15 mouse cellular contexts compared by ENCODE assay signal in the genomic region with DNA sequence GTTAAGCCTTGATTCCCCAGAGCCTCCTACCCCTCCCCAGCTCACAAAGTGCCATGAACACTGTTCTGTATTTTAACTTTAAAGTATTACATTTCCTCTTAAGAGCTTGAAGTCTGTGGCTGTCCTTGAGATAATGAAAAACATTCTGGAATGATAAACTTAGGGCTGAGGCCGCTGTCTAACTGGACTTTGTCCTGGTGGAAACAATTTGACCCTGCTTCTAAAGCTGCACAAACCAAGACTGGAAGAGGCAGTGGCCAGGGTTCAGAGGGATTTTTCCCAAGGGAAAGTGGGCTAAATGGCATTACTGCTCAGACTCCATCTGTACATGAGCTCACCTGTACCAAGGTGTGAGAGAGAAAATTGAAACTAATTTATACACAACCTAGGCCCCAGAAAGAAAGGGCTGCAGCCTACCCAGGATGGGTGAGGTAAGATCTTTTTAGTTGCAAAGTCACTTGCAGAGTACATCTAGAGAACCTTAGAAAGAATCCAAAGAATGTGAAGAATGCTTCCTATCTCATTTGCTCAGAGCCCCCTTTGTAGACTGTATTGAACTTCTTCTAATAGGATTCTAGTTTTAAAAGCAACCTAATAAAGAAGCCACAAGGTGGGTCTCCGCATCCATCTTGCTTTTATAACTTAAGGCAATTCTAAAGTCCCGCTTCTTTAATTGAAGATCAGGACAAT. TPM values are rescaled to one million over a fixed set of nuclear protein-coding genes. Genes with fewer than 3 reads are reported as not detected.
DNase-seq lines count a peak whose midpoint lies in the region; ATAC-seq and TF ChIP-seq lines count a peak whose summit lies in the region.
"Had no signal": no experiment of that assay in that cellular context is flagged by ENCODE, and none has a peak within 500 bp of the region (broad histone marks: within the 10 kb centered on the region; RNA-seq: fewer than 3 reads in every experiment).

No protein-coding gene starts in this region.

- TF ChIP-seq CTCF in kidney, adult 2 months (conservative IDR thresholded peaks at IDR 0.05; ENCODE audit: insufficient read depth, insufficient read length, low read depth, low read length): no peak
- TF ChIP-seq CTCF in kidney, postnatal 0 days (IDR thresholded peaks at IDR 0.05; ENCODE audit: low read depth): no peak

- H3K9ac ChIP-seq in ES-E14 (ENCODE audit: insufficient read depth, low read depth, low read length, poor library complexity, severe bottlenecking): no peak overlapping the region
- no peak overlapping the region for H3K9ac ChIP-seq in kidney, postnatal 0 days (ENCODE audit: low read depth, low read length)
- H3K9ac ChIP-seq: forebrain, postnatal 0 days; midbrain, embryonic 15.5 days; neural tube, embryonic 15.5 days had no signal

- peak overlapping the region; percentile 52; the same call in 1 of the 2 replicates for H3K27ac ChIP-seq in kidney, adult 2 months (ENCODE audit: insufficient read depth, low read depth, low read length)
- peak overlapping the region; percentile 94 for H3K27ac ChIP-seq in ES-E14 (ENCODE audit: insufficient read depth, low read depth, low read length, poor library complexity, severe bottlenecking)
- no peak overlapping the region for H3K27ac ChIP-seq in kidney, postnatal 0 days
- H3K27ac ChIP-seq: hindbrain, postnatal 0 days; midbrain, embryonic 15.5 days; neural tube, embryonic 15.5 days had no signal

- no peak for ATAC-seq in kidney, postnatal 0 days (replicated peaks; ENCODE audit: low FRiP score, low read depth)
- no peak for ATAC-seq in monocyte, adult 5-6 weeks (replicated peaks; ENCODE audit: insufficient number of reproducible peaks, low FRiP score, low TSS enrichment, poor library complexity, severe bottlenecking)
- ATAC-seq: forebrain, postnatal 0 days; hindbrain, postnatal 0 days; midbrain, embryonic 15.5 days had no signal

- H3K36me3 ChIP-seq in kidney, adult 2 months (ENCODE audit: control insufficient read depth, insufficient read depth, low read length): peaks cover 1% of the 10 kb centered on the region; the same call in 1 of the 2 replicates
- no peaks in the 10 kb centered on the region; the same call in 1 of the 2 replicates for H3K36me3 ChIP-seq in ES-E14 (ENCODE audit: control insufficient read depth, insufficient read depth, low read length, poor library complexity, severe bottlenecking)
- no peaks in the 10 kb centered on the region for H3K36me3 ChIP-seq in kidney, postnatal 0 days (ENCODE audit: insufficient read depth, low read length)
- H3K36me3 ChIP-seq: midbrain, embryonic 15.5 days; neural tube, embryonic 15.5 days had no signal

- no peaks in the 10 kb centered on the region for H3K9me3 ChIP-seq in ES-E14 (ENCODE audit: control insufficient read depth, insufficient read depth, low read depth, low read length)
- no peaks in the 10 kb centered on the region for H3K9me3 ChIP-seq in kidney, postnatal 0 days (replicated peaks; ENCODE audit: low read length)
- H3K9me3 ChIP-seq: midbrain, embryonic 15.5 days; neural tube, embryonic 15.5 days had no signal

- DNase-seq in kidney, adult 2 months: peak; percentile 66
- no peak for DNase-seq in kidney, postnatal 4 days
- DNase-seq in ES-E14 (ENCODE audit: low read depth, low spot score): no peak
- DNase-seq in embryo, embryonic 10.5 days (ENCODE audit: low spot score): peak; percentile 13
- peak; percentile 7 for DNase-seq in kidney, postnatal 0 days (ENCODE audit: low spot score)
- no peak for DNase-seq in gastrocnemius, adult 18-20 months (ENCODE audit: low spot score)
- DNase-seq: cerebellum, adult 9-10 months; forebrain, postnatal 0 days; heart, adult 18-20 months; right cerebral cortex, postnatal 14 days had no signal

- TF ChIP-seq POLR2A in kidney, adult 2 months (IDR thresholded peaks at IDR 0.05; ENCODE audit: low read depth, low read length): no peak

- H3K4me2 ChIP-seq in kidney, postnatal 0 days (ENCODE audit: low read length): no peak overlapping the region
- H3K4me2 ChIP-seq: midbrain, embryonic 15.5 days; neural tube, embryonic 15.5 days had no signal

- in situ Hi-C loops in ES-E14 (cut with MboI; ENCODE audit: low sequenced_read_pairs in 2 of 2, unreplicated experiment in 2 of 2): no loop called here

- H3K4me1 ChIP-seq in kidney, adult 2 months (ENCODE audit: control insufficient read depth, insufficient read depth, low read length): peaks cover 2% of the 10 kb centered on the region; the same call in 1 of the 2 replicates
- H3K4me1 ChIP-seq in ES-E14 (ENCODE audit: control insufficient read depth in 2 of 2, insufficient read depth in 2 of 2, low read length in 2 of 2, poor library complexity in 1 of 2): peaks cover 2 to 3% of the 10 kb centered on the region in 2 experiments; a peak in 3 of 4 replicates
- no peaks in the 10 kb centered on the region for H3K4me1 ChIP-seq in kidney, postnatal 0 days (replicated peaks; ENCODE audit: insufficient read depth, low read length)
- H3K4me1 ChIP-seq: midbrain, embryonic 15.5 days; neural tube, embryonic 15.5 days had no signal

- no peaks in the 10 kb centered on the region for H3K27me3 ChIP-seq in kidney, adult 2 months (replicated peaks; ENCODE audit: control insufficient read depth, insufficient read depth, low read length)
- H3K27me3 ChIP-seq in kidney, postnatal 0 days (ENCODE audit: insufficient read depth, low read length): no peaks in the 10 kb centered on the region
- H3K27me3 ChIP-seq: CH12.LX; midbrain, embryonic 15.5 days; neural tube, embryonic 15.5 days had no signal

- no peak overlapping the region for H3K4me3 ChIP-seq in kidney, adult 2 months (ENCODE audit: insufficient read depth, low read depth, low read length)
- no peak overlapping the region for H3K4me3 ChIP-seq in ES-E14 (ENCODE audit: insufficient read depth in 1 of 2, low read depth in 1 of 2, low read length in 2 of 2, poor library complexity in 1 of 2, severe bottlenecking in 1 of 2)
- H3K4me3 ChIP-seq in kidney, postnatal 0 days (replicated peaks; ENCODE audit: low read depth, low read length): no peak overlapping the region
- H3K4me3 ChIP-seq: midbrain, embryonic 15.5 days; neural tube, embryonic 15.5 days had no signal

- WGBS in kidney, adult 2 months: 69% methylated on average over 3 of the region's 3 CpGs
- 65% methylated on average over 3 of the region's 3 CpGs for WGBS in kidney, postnatal 0 days

TF ChIP-seq in ES-E14, 5 proteins besides CTCF, POLR2A, EP300 and RAD21:
- no peak for TF ChIP-seq ZNF384 (IDR thresholded peaks at IDR 0.05; ENCODE audit: low read depth, low read length)
- TF ChIP-seq MAFK (IDR thresholded peaks at IDR 0.05; ENCODE audit: insufficient read depth, low read depth, low read length): no peak
- no peak for TF ChIP-seq CHD2 (IDR thresholded peaks at IDR 0.05; ENCODE audit: low read depth, low read length)
- TF ChIP-seq ZC3H11A (IDR thresholded peaks at IDR 0.05; ENCODE audit: borderline replicate concordance, low read depth, low read length): no peak
- no peak for TF ChIP-seq HCFC1 (IDR thresholded peaks at IDR 0.05; ENCODE audit: borderline replicate concordance, insufficient read depth, low read length)

RNA-seq across cellular contexts. Expression of a gene that starts 52.6 kb away (rescaled TPM):
- polyA plus RNA-seq in kidney, adult 2 months (2012; rRNA removed): 92.7 and 114 TPM in 2 replicates
- 4.4 and 9.5 TPM in 2 replicates for total RNA-seq in ES-E14 (2012; rRNA removed)
- 1.9 and 2.4 TPM in 2 replicates for polyA plus RNA-seq in kidney, postnatal 0 days (2015; fragmentation: Nextera tagmentation; extraction: Ambion mirVana)
- total RNA-seq in gastrocnemius, adult 18-20 months (2021): under 1 TPM; 0.23 to 0.31 TPM
- total RNA-seq in monocyte, adult 5-6 weeks (2017): not detected in 3 replicates
- total RNA-seq: CH12.LX had no signal

Comparison
In these comparisons a context has a peak if more than half of its experiments do, and no peak if none do; other contexts are left out.
1. DNase-seq: peak in kidney, adult 2 months (single experiment), embryo, embryonic 10.5 days (single experiment) and kidney, postnatal 0 days (single experiment); none in kidney, postnatal 4 days (0 of 2), ES-E14 (single experiment) and gastrocnemius, adult 18-20 months (single experiment).